Mouse (Mus musculus) midbrain, embryonic 16.5 days (tissue): ENCODE results near the gene Spice1. TPM values are rescaled to one million over a fixed set of nuclear protein-coding genes. Genes with fewer than 3 reads are reported as not detected.

Experiments used
- ATAC-seq: fragments of 200-750 bp; cut with Nextera tagmentation; 2 replicates; pipeline ENCODE4 v1.8.0; 2017; ENCODE audit warnings: moderate TSS enrichment
- H3K27ac ChIP-seq: fragments of 300-500 bp; sonication (generic); 2 replicates; pipeline ENCODE4 v1.5.1; 2014; ENCODE audit warnings: mild to moderate bottlenecking, low read length, mixed read lengths
- H3K27me3 ChIP-seq: fragments of 300-500 bp; sonication (generic); 2 replicates; pipeline ENCODE4 v1.6.1; 2014; ENCODE audit warnings: low read depth, low read length, mixed read lengths; ENCODE audit not compliant: control insufficient read depth, insufficient read depth
- H3K36me3 ChIP-seq: fragments of 300-500 bp; sonication (generic); 2 replicates; pipeline ENCODE4 v1.6.1; 2014; ENCODE audit warnings: mild to moderate bottlenecking, low read length, moderate library complexity, mixed read lengths; ENCODE audit not compliant: control insufficient read depth, insufficient read depth
- H3K4me1 ChIP-seq: fragments of 300-500 bp; sonication (generic); 2 replicates; pipeline ENCODE4 v1.6.1; 2014; ENCODE audit warnings: mild to moderate bottlenecking, low read length, mixed read lengths; ENCODE audit not compliant: control insufficient read depth, insufficient read depth
- H3K4me2 ChIP-seq: fragments of 300-500 bp; sonication (generic); 2 replicates; pipeline ENCODE4 v1.6.1; 2014; ENCODE audit warnings: mild to moderate bottlenecking, low read length, mixed read lengths
- H3K4me3 ChIP-seq: fragments of 300-500 bp; sonication (generic); 2 replicates; pipeline ENCODE4 v1.5.1; 2014; ENCODE audit warnings: low read depth, mild to moderate bottlenecking, low read length, moderate library complexity, mixed read lengths
- H3K9ac ChIP-seq: fragments of 300-500 bp; sonication (generic); 2 replicates; pipeline ENCODE4 v1.6.1; 2014; ENCODE audit warnings: low read depth, low read length, mixed read lengths
- H3K9me3 ChIP-seq: fragments of 300-500 bp; sonication (generic); replicated peaks from 2 replicates; pipeline ENCODE4 v1.6.1; 2014; ENCODE audit warnings: mild to moderate bottlenecking, low read length, mixed read lengths; ENCODE audit not compliant: control insufficient read depth, poor library complexity, severe bottlenecking
- WGBS: fragments of 180-500 bp; shearing (Covaris S2); extraction: QIAGEN DNeasy Blood & Tissue Kit; methylation state at CpG from one replicate; pipeline ENCODE4 v1.1.7; 2014; 5-methylcytosine and 5-hydroxymethylcytosine counted together
- polyA plus RNA-seq: library from polyadenylated mRNA; unstranded; fragments of >200 nt; fragmentation: Nextera tagmentation; extraction: Ambion mirVana; gene quantifications from 2 replicates; pipeline ENCODE4 v1.2.1, GENCODE M21; 2015

Spice1 gene
- polyA plus RNA-seq, 1 experiment from 2014 or later, result 11.8 TPM

DNA sequence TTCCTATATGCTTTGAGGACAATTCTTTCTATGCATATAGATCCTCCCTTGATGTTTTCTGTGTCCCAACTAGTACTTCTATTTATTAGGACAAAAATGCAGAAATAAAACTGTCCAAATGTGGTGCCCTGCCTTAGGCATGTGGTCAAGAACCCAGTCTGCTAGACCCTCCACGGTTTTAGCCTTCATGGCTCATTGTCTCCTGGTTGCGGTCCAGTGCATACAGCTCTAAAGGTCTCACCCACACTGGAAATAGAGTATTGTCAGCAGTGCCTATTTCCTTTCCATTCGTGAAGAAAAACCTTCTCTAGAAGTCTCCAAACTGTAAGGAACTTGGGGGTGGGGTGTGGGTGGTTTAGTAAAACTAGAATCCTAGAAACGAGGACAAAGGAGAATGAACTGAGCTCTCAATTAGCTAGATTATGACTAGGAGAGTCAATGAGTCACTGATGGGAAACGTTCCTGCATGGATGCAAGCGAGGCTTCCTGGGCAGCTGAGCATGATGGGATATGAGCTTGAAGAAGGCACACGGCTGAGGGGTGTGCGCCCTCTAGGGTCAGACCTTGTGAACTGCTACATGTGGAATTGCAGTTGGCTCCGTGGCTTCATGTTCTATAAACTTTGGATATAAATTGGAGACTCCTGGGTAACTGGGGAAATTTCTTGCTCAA lies 45.1 kb downstream of the Spice1 start:
- 41% methylated on average over 9 of the region's 9 CpGs for WGBS
- peak overlapping the region; percentile 19; the same call in 1 of the 2 replicates for H3K4me2 ChIP-seq

DNA sequence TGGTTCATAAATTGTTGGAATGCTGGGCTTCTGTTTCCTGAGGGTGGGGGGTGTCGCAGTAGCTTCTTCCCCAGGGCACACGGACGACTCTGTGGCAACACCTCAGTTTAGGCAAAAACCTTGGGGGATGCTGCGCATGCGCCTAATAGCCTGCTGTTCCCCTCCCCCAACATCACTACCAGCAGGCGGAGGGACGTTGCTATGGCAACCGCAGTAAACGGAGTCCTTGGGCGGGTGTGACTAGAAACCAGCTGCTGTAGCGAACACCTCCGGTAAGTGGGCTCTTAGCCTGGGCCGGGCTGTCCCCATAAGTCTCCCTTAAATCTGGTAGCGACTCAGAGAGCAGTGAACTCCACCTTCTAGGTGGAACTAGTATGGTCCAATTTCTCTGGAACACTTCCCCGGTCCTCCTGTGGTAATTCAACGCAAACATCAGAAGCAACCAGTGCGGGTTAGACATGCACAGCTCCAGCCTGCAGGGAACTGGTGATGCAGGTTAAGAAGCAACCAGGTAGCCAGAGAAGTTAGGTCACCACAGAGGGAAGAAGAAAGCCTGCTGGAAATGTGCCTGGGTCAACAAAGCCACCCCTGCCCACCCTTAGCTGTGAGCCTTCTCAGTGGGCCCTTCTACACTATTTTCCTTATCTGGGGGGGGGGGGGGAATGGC lies 47.8 kb downstream of the Spice1 start, which contains the start of gene Cfap44:
Gene Cfap44 (plus strand): TSS at position 220 of the 667 bp plus-strand sequence.
- Histone ChIP-seq H3K36me3 (no peaks in the 10 kb centered on the region), H3K9me3 (no peaks in the 10 kb centered on the region), H3K9ac (peak within 1 kb of the TSS; percentile 57; the same call in 1 of the 2 replicates), H3K4me1 (peaks cover 11% of the 10 kb centered on the region), H3K27me3 (no peaks in the 10 kb centered on the region), H3K4me3 (peak within 1 kb of the TSS; percentile 39), H3K27ac (peak within 1 kb of the TSS; percentile 63), H3K4me2 (peak within 1 kb of the TSS; percentile 76)
- ATAC-seq, result peak; percentile 89
- WGBS, result under 1% methylated on average over 17 of the region's 17 CpGs

More for the DNA sequence above, 45.1 kb downstream of the Spice1 start:
- Histone ChIP-seq H3K27me3 (no peaks in the 10 kb centered on the region), H3K9ac (no peak overlapping the region; the same call in 1 of the 2 replicates), H3K27ac (no peak overlapping the region), H3K9me3 (no peaks in the 10 kb centered on the region), H3K36me3 (no peaks in the 10 kb centered on the region), H3K4me1 (peaks cover 11% of the 10 kb centered on the region), H3K4me3 (no peak overlapping the region)
- ATAC-seq, result no peak

DNA sequence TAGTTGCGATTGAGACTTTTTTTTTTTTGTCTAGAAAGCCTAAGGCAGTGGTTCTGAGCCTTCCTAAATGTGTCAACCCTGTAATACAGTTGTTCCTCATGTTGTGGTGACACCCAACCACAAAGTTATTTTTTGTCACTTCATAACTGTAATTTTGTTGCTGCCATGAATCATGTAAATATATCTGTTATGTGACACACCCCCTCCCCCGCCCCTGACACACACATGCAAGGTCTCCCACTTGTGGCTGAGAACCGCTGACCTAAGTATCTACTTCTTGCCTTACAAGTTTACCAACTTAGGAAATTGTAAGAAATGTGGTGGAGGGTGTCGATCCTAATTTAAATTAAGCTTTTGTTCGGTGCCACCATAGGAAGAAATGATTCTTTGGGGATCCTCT lies 58.0 kb downstream of the Spice1 start:
- 96% methylated on average over 5 of the region's 5 CpGs for WGBS
- Histone ChIP-seq H3K4me3 (no peak overlapping the region), H3K27me3 (no peaks in the 10 kb centered on the region), H3K9me3 (peaks cover 7% of the 10 kb centered on the region; the same call in 1 of the 2 replicates), H3K4me1 (no peaks in the 10 kb centered on the region), H3K27ac (no peak overlapping the region), H3K4me2 (no peak overlapping the region), H3K36me3 (no peaks in the 10 kb centered on the region), H3K9ac (no peak overlapping the region)
- ATAC-seq, result no peak

DNA sequence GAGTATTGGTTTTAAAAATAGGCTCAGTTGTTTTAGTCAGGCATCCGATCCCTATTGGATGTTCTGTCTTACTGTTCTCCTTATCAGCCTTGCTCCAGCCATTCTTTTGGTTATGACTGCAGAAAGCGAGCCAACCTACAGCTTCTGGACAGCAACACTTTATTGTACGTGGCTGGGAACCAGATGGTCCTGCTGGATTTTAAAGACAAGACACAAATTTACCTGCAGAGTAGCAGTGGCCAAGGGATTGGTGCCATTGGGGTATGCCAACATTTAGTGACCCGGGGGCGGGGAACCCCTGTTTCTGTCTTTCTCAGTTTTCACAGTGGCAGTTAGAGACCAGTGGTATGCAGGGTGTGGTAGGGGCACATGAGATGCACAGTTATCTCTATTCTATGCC lies 60.3 kb downstream of the Spice1 start:
- Histone ChIP-seq H3K4me2 (no peak overlapping the region), H3K9me3 (peaks cover 7% of the 10 kb centered on the region; the same call in 1 of the 2 replicates)
- WGBS, result 95% methylated on average over 5 of the region's 5 CpGs

DNA sequence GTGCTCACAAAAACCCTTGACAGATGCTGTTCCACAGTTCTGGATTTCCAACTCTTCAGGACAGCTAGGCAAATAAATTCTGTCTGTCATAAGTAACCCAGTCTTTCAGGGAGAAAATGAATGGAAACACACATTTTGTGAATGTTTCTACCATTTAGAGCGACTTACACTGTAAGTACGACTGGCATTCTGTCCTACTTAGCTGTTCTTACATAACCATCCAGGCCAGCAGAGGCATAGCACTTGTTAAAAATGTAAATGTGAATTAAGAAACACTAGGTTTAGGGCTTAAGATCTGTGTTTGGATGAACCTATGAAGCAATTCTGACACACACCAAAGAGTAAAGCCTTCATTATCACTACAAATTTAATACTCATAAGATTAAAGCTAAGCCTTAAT lies 61.4 kb downstream of the Spice1 start:
- no peak for ATAC-seq
- Histone ChIP-seq H3K27me3 (no peaks in the 10 kb centered on the region), H3K4me2 (no peak overlapping the region), H3K27ac (no peak overlapping the region), H3K4me3 (no peak overlapping the region), H3K9ac (no peak overlapping the region), H3K36me3 (no peaks in the 10 kb centered on the region), H3K4me1 (no peaks in the 10 kb centered on the region), H3K9me3 (peaks cover 7% of the 10 kb centered on the region; the same call in 1 of the 2 replicates)
- WGBS, result 91% methylated on average over 2 of the region's 2 CpGs

More for the DNA sequence above, 60.3 kb downstream of the Spice1 start:
- H3K9ac ChIP-seq, result no peak overlapping the region
- ATAC-seq, result no peak
- H3K27ac ChIP-seq, result no peak overlapping the region
- H3K27me3 ChIP-seq, result no peaks in the 10 kb centered on the region
- no peaks in the 10 kb centered on the region for H3K4me1 ChIP-seq
- H3K36me3 ChIP-seq, result no peaks in the 10 kb centered on the region
- H3K4me3 ChIP-seq, result no peak overlapping the region

DNA sequence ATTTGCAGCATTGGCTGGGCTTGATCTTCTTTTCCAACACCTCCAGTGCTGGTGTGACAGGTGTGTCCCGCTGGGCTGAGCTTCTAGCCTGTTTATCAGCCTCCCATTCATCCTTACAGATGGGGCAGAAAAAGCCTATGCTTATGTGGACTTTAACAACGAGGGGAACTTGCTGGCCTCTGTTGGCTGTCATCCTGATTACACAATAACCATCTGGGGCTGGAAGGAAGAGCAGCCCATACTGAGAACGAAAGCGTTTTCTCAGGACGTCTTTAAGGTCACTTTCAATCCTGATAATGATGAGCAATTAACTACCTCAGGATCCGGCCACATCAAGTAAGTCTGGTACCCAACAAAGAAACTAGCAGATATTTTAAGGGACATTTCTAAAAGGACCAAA lies 63.3 kb downstream of the Spice1 start:
- no peaks in the 10 kb centered on the region for H3K27me3 ChIP-seq
- H3K4me3 ChIP-seq, result no peak overlapping the region
- H3K36me3 ChIP-seq, result no peaks in the 10 kb centered on the region
- H3K9me3 ChIP-seq, result no peaks in the 10 kb centered on the region
- H3K9ac ChIP-seq, result no peak overlapping the region
- no peak overlapping the region for H3K4me2 ChIP-seq
- no peak for ATAC-seq
- H3K4me1 ChIP-seq, result no peaks in the 10 kb centered on the region
- H3K27ac ChIP-seq, result no peak overlapping the region
- 59% methylated on average over 6 of the region's 6 CpGs for WGBS

DNA sequence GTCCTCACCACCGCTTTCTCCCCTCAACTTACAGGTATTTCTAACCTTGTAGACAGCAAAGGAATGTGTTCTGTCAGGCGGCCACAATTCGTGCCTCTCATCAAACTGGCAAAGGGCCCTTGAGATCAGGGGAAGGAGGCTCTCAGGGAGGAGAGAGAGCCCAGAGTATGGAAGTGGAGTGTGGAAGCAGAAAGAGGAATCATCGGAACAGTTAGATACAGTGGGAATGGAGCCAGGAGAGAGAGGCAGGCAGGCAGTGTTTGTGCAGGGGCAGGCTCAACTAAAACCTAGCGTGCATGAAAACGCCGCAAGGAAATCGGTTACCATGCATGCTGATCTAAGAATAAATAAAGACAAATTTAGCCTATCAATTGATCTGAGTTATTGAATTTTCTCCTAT lies 70.7 kb downstream of the Spice1 start:
- Histone ChIP-seq H3K4me2 (no peak overlapping the region), H3K27me3 (no peaks in the 10 kb centered on the region), H3K9me3 (no peaks in the 10 kb centered on the region), H3K27ac (no peak overlapping the region), H3K4me3 (no peak overlapping the region), H3K4me1 (no peaks in the 10 kb centered on the region), H3K36me3 (no peaks in the 10 kb centered on the region), H3K9ac (no peak overlapping the region)
- WGBS, result 76% methylated on average over 8 of the region's 8 CpGs
- no peak for ATAC-seq

DNA sequence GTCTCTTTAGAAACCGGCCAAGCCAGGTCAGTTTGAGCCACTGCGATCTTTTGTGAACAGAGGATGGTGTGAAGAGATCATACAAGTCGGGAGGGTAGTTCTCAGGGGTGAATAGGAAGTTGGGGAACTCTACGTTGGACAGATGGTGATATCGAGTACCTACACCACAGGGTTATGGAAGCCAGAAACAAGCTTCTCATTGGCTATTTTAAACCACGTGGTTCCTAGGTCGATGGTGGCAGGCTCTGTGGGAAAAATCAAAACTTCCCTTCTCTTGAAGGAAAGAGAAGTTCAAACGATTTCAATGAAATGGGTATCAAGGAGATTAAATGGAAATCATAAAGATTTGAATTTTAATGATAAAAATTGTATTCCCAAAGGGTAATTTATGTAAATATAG lies 74.8 kb downstream of the Spice1 start:
- H3K4me1 ChIP-seq, result peaks cover 3% of the 10 kb centered on the region; the same call in 1 of the 2 replicates
- H3K4me2 ChIP-seq, result no peak overlapping the region
- no peak overlapping the region for H3K4me3 ChIP-seq
- no peak overlapping the region for H3K27ac ChIP-seq
- no peak overlapping the region for H3K9ac ChIP-seq
- no peak for ATAC-seq
- H3K36me3 ChIP-seq, result no peaks in the 10 kb centered on the region
- no peaks in the 10 kb centered on the region for H3K9me3 ChIP-seq
- 87% methylated on average over 8 of the region's 8 CpGs for WGBS
- no peaks in the 10 kb centered on the region for H3K27me3 ChIP-seq

DNA sequence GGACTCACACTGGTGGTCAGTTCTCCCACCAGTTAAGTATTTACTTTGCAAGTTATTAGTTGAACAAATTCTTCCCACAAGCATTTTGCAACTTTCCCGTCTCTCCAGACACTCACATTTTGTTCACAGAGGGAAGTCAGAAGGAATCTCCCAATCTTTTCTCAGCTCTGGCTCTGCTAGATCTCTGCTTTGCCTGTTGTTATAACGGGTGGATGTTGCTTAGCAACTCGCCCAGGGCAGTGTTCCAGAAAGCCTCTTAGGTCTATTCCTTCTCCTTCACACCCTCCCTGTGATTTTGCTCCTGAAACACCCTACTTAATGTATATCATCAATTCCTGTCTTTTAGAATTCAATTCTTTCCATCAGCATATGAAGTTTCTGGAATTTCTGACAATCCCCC lies 76.6 kb downstream of the Spice1 start:
- WGBS, result 33% methylated on average over 3 of the region's 3 CpGs
- Histone ChIP-seq H3K4me1 (peaks cover 3% of the 10 kb centered on the region; the same call in 1 of the 2 replicates), H3K9me3 (no peaks in the 10 kb centered on the region), H3K4me3 (no peak overlapping the region), H3K27ac (no peak overlapping the region), H3K36me3 (no peaks in the 10 kb centered on the region), H3K4me2 (no peak overlapping the region), H3K27me3 (no peaks in the 10 kb centered on the region), H3K9ac (no peak overlapping the region)
- ATAC-seq, result no peak
